Mouse (Mus musculus) hindbrain, embryonic 10.5 days (tissue): ENCODE results near the gene Tst. TPM values are rescaled to one million over a fixed set of nuclear protein-coding genes. Genes with fewer than 3 reads are reported as not detected.

Experiments
- DNase-seq: peaks from one replicate; pipeline ENCODE4 v3.0.0-alpha.2; 2017; ENCODE audit warnings: low spot score
- H3K27ac ChIP-seq: fragments of 300-500 bp; sonication (generic); 2 replicates; pipeline ENCODE4 v1.5.1; 2016; ENCODE audit warnings: mild to moderate bottlenecking, moderate library complexity
- H3K27me3 ChIP-seq: fragments of 300-500 bp; sonication (generic); 2 replicates; pipeline ENCODE4 v1.6.1; 2016; ENCODE audit warnings: mild to moderate bottlenecking; ENCODE audit not compliant: poor library complexity, insufficient read depth, severe bottlenecking
- H3K36me3 ChIP-seq: fragments of 300-500 bp; sonication (generic); 2 replicates; pipeline ENCODE4 v1.6.1; 2016; ENCODE audit warnings: mild to moderate bottlenecking, moderate library complexity
- H3K4me1 ChIP-seq: fragments of 300-500 bp; sonication (generic); replicated peaks from 2 replicates; pipeline ENCODE4 v1.6.1; 2016; ENCODE audit warnings: mild to moderate bottlenecking
- H3K4me3 ChIP-seq: fragments of 300-500 bp; sonication (generic); 2 replicates; pipeline ENCODE4 v1.5.1; 2016; ENCODE audit warnings: mild to moderate bottlenecking, moderate library complexity
- H3K9me3 ChIP-seq: fragments of 300-500 bp; sonication (generic); 2 replicates; pipeline ENCODE4 v1.6.1; 2016; ENCODE audit warnings: mild to moderate bottlenecking, moderate library complexity
- WGBS: fragments of 180-500 bp; shearing (Covaris S2); methylation state at CpG from one replicate; pipeline ENCODE4 v1.1.7; 2016; 5-methylcytosine and 5-hydroxymethylcytosine counted together
- polyA plus RNA-seq: library from polyadenylated mRNA; unstranded; fragments of >200 nt; fragmentation: Nextera tagmentation; extraction: Ambion mirVana; gene quantifications from 2 replicates; pipeline ENCODE4 v1.2.1, GENCODE M21; 2016

Gene Tst
- polyA plus RNA-seq, 1 experiment from 2014 or later = 7.7 TPM

GRCm38 (mm10) chr15:78402423-78402822 lies 3.3 kb downstream of the Tst start:
- Histone ChIP-seq H3K4me1 (peaks cover 52% of the 10 kb centered on the region), H3K4me3 (no peak overlapping the region), H3K27me3 (peaks cover 14% of the 10 kb centered on the region), H3K36me3 (no peaks in the 10 kb centered on the region), H3K27ac (no peak overlapping the region), H3K9me3 (no peaks in the 10 kb centered on the region)
- DNase-seq = no peak
- 82% methylated on average over 7 of the region's 7 CpGs for WGBS

DNA sequence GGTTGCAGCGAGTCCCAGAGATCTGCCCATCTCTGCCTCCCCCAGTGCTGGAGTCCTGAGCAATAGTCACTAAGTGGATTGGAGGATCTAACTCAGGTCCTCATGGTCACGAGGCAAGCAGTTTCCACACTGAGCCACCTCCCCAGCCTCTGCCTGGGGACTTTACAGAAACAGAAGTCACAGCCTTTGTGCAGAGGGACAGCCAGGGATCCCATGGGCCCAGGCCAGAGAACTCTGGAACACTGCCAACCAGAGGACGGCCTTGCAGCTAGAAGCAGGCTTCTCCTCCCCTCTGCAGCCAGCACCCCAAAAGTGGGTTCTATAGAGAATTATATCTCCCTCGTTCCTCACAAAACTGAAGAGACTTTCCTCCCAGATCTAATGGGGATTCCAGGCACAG lies 3.8 kb downstream of the Tst start:
- H3K27ac ChIP-seq = peak overlapping the region; percentile 59; the same call in 1 of the 2 replicates
- H3K9me3 ChIP-seq = no peaks in the 10 kb centered on the region
- no peak overlapping the region for H3K4me3 ChIP-seq
- H3K36me3 ChIP-seq = no peaks in the 10 kb centered on the region
- WGBS = 78% methylated on average over 4 of the region's 4 CpGs
- no peak for DNase-seq
- peaks cover 14% of the 10 kb centered on the region for H3K27me3 ChIP-seq
- H3K4me1 ChIP-seq = peaks cover 47% of the 10 kb centered on the region

- Histone ChIP-seq H3K27me3 (peaks cover 14% of the 10 kb centered on the region), H3K9me3 (no peaks in the 10 kb centered on the region), H3K36me3 (no peaks in the 10 kb centered on the region), H3K4me1 (peaks cover 42% of the 10 kb centered on the region), H3K27ac (no peak overlapping the region), H3K4me3 (no peak overlapping the region)
- WGBS = 82% methylated on average over 6 of the region's 6 CpGs
- DNase-seq = no peak
These were observed 4.4 kb downstream of the Tst start for GRCm38 (mm10) chr15:78401345-78401744.

DNA sequence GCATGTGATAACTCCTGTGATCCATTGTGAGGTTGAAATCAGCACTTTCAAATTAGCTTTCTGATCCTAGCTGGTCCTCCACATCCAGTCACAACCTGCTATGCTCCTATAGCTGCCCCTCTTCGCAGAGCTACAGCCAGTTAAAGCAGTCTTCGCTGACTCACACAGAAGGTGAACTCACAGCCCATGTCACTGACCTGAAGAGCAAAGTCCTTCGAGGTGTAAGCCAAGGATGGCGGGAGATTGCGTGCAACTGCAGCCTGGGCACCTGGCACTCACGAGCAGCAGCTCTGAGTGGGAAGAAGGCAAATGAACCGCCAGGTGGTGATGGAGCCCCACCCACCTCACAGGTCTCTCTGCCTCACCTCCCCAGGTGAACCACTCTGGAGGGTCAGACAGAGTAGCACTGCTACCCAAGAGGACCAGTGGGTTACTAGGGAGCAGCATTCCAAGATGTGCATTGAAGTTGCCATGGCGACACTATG lies 10.2 kb downstream of the Tst start, which contains the start of gene Tex33:
Tex33 (minus strand) TSS at position 435 of the 485 bp plus-strand sequence.
- 88% methylated on average over 8 of the region's 8 CpGs for WGBS
- DNase-seq = no peak
- Histone ChIP-seq H3K4me3 (no peak within 1 kb of the TSS), H3K36me3 (no peaks in the 10 kb centered on the region), H3K4me1 (peaks cover 7% of the 10 kb centered on the region; the same call in 1 of the 2 replicates), H3K9me3 (no peaks in the 10 kb centered on the region), H3K27ac (no peak within 1 kb of the TSS), H3K27me3 (peaks cover 4% of the 10 kb centered on the region; the same call in 1 of the 2 replicates)

GRCm38 (mm10) chr15:78390855-78391254 lies 14.9 kb downstream of the Tst start:
- 0 out of 2 replicates have a peak, but pooled peaks cover 4% of the 10 kb centered on the region for H3K27me3 ChIP-seq
- H3K27ac ChIP-seq = no peak overlapping the region
- H3K4me1 ChIP-seq = peaks cover 4% of the 10 kb centered on the region; the same call in 1 of the 2 replicates
- H3K36me3 ChIP-seq = no peaks in the 10 kb centered on the region
- no peak overlapping the region for H3K4me3 ChIP-seq
- DNase-seq = no peak
- no peaks in the 10 kb centered on the region for H3K9me3 ChIP-seq
- 88% methylated on average over 3 of the region's 3 CpGs for WGBS

DNA sequence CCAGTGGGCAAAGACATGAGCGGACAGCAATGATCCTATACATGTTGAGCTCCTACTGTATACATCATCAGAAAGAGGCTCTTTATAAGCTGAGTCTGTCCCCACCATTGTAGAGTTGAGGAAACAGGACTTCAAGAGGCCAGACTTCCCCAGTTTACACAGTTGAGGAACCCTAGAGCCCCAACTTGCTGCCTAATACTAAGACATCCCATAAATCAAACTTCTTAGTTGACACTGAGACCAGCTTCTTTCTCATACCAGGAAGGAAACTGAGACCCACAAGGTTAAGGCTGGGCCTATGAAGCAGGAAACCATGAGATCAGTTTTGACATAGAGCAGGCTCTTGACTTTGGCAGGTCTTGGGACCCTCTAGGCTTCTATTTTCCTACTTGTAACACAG lies 20.1 kb downstream of the Tst start:
- no peaks in the 10 kb centered on the region for H3K9me3 ChIP-seq
- 84% methylated on average over 1 of the region's 1 CpGs for WGBS
- DNase-seq = no peak

DNA sequence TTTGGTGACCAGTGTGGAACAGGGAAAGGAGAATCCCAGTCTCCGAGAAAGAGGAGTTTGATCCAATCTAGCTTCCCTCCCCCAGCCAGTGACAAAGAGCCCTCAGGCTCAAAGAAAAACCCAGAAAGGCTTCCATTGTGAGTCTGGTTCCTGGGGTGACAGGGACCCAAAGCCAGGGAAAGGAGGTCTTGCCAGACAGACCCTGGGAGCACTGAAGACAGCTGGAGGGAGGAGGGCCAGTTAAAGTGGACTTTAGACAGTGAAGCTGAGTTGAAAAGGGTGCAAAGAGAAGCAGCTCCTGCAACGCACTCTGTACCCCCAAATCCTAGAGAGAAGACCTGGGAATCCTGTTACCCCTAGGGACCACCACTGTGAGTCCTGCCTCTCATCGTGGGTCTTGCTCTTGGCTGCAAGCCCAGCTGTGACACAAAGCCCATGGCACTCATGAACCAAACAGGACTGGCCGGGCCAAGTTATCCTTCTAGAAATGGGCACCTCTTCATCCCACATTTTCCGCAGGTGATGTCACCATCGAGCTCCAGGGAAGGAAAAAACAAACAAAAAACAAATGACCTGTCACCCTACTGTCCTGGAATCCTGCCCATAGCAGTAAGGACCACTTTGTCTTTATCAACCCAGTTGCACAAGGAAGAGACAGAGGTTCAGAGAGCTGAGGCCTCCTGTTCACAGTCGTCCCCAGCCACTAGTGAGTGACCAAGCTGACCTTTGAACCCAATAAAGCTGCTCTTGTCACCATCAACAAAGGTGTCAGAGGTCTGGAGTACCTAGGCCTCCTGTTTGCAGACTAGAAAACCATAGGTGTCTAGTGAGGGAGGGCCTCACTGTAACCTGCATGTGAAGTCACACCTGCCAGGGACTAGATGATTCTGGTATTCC lies 21.2 kb downstream of the Tst start:
- H3K4me3 ChIP-seq = no peak overlapping the region
- 0 out of 2 replicates have a peak, but pooled peaks cover 9% of the 10 kb centered on the region for H3K4me1 ChIP-seq
- H3K27me3 ChIP-seq = 0 out of 2 replicates have a peak, but pooled peaks cover 4% of the 10 kb centered on the region
- DNase-seq = no peak
- WGBS = 79% methylated on average over 7 of the region's 7 CpGs
- no peaks in the 10 kb centered on the region for H3K9me3 ChIP-seq
- no peaks in the 10 kb centered on the region for H3K36me3 ChIP-seq
- H3K27ac ChIP-seq = peak overlapping the region; percentile 35; the same call in 1 of the 2 replicates

More for the DNA sequence above, 20.1 kb downstream of the Tst start:
- H3K27ac ChIP-seq = no peak overlapping the region
- H3K4me1 ChIP-seq = 0 out of 2 replicates have a peak, but pooled peaks cover 9% of the 10 kb centered on the region
- 0 out of 2 replicates have a peak, but pooled peaks cover 4% of the 10 kb centered on the region for H3K27me3 ChIP-seq
- H3K36me3 ChIP-seq = no peaks in the 10 kb centered on the region
- no peak overlapping the region for H3K4me3 ChIP-seq

DNA sequence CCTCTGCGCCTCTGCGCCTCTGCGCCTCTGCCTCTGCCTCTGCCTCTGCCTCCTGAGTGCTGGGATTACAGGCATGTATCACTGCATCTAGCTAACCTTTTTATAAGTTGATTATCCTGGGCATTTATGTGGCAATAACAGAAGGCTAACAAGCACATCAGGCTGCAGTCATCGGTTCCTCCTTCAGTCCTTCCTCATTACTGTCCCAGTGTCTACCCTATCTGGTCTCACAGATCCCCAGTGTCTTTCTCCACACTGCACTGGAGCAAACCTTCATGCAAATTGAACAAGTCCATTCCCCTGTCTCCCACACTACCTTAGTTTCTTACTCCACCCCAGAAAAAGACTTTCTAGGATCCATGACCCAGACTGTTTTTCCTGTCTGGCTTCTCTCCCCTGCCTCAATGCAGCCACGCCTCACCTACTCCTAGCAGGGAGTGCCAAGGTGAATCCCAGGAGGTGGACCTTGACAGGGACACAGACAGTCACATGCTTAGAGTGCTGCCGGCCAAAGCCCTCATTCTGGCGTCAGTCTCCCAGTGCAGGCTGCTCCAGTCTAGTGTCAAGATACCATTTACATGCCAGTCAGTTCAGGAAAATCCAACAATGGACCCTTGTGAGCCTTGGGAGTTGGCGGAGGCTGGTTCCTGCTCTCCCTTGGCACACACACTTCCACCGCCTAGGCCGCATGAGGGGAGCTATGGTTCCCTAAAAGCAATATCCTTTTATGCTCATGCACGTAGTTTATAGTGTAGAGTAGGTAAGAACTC lies 22.1 kb downstream of the Tst start:
- Histone ChIP-seq H3K4me3 (no peak overlapping the region), H3K27me3 (0 out of 2 replicates have a peak, but pooled peaks cover 4% of the 10 kb centered on the region), H3K36me3 (no peaks in the 10 kb centered on the region), H3K4me1 (0 out of 2 replicates have a peak, but pooled peaks cover 9% of the 10 kb centered on the region), H3K27ac (no peak overlapping the region), H3K9me3 (0 out of 2 replicates have a peak, but pooled peaks cover 3% of the 10 kb centered on the region)
- no peak for DNase-seq
- WGBS = 86% methylated on average over 11 of the region's 11 CpGs

DNA sequence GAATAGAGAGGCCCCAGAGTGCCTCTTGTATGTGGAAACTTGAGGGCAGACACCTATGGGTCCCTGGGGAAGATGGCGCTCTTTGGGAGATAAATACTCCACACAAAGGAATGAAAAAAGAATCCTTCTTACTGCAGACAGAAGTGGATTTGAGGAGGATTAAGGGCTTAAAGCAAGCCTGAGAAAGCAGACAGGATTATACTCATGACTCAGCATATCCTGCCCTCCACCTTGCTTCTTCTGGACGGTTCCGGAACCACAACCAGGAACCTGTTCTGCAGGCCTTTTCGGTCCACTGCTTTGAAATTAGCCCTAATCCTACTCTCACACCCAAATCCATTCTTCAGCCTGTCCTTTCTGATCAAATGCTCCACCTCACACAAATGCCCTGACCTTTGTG lies 23.6 kb downstream of the Tst start:
- H3K4me1 ChIP-seq = 0 out of 2 replicates have a peak, but pooled peaks cover 9% of the 10 kb centered on the region
- H3K27ac ChIP-seq = no peak overlapping the region
- WGBS = 93% methylated on average over 4 of the region's 4 CpGs
- no peak for DNase-seq
- no peaks in the 10 kb centered on the region for H3K36me3 ChIP-seq
- H3K27me3 ChIP-seq = 0 out of 2 replicates have a peak, but pooled peaks cover 4% of the 10 kb centered on the region
- H3K4me3 ChIP-seq = no peak overlapping the region
- 0 out of 2 replicates have a peak, but pooled peaks cover 3% of the 10 kb centered on the region for H3K9me3 ChIP-seq

- WGBS = 79% methylated on average over 4 of the region's 4 CpGs
- no peaks in the 10 kb centered on the region for H3K36me3 ChIP-seq
- 0 out of 2 replicates have a peak, but pooled peaks cover 9% of the 10 kb centered on the region for H3K4me1 ChIP-seq
- DNase-seq = no peak
- H3K27me3 ChIP-seq = no peaks in the 10 kb centered on the region
- H3K4me3 ChIP-seq = no peak overlapping the region
- H3K27ac ChIP-seq = no peak overlapping the region
- 0 out of 2 replicates have a peak, but pooled peaks cover 3% of the 10 kb centered on the region for H3K9me3 ChIP-seq
These were observed 25.0 kb downstream of the Tst start for GRCm38 (mm10) chr15:78380741-78381140.

DNA sequence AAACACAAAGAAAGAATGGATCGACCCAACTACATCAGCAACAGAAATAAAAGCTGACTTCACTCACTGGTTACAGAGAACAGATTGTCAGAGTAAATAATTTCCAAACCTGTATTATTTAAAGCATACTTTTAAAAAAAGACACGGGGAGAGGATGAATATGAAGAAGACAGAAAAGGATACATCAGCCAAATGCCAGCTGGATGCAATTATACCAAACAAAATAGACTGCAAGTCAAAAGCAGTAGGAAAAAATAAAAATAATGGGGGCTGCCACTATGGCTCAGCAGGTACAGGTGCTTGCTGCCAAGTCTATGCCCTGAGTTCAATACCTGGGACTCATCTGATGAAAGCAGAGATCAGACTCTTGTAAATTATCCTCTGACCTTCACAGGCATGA lies 25.5 kb downstream of the Tst start:
- Histone ChIP-seq H3K36me3 (no peaks in the 10 kb centered on the region), H3K9me3 (0 out of 2 replicates have a peak, but pooled peaks cover 3% of the 10 kb centered on the region), H3K27me3 (no peaks in the 10 kb centered on the region), H3K4me3 (no peak overlapping the region), H3K27ac (no peak overlapping the region), H3K4me1 (0 out of 2 replicates have a peak, but pooled peaks cover 9% of the 10 kb centered on the region)
- WGBS = 86% methylated on average over 2 of the region's 2 CpGs
- DNase-seq = no peak

GRCm38 (mm10) chr15:78378556-78378955 lies 27.2 kb downstream of the Tst start:
- H3K27me3 ChIP-seq = no peaks in the 10 kb centered on the region
- H3K4me3 ChIP-seq = no peak overlapping the region
- H3K36me3 ChIP-seq = no peaks in the 10 kb centered on the region
- H3K27ac ChIP-seq = no peak overlapping the region
- no peaks in the 10 kb centered on the region for H3K4me1 ChIP-seq
- no peak for DNase-seq
- 0 out of 2 replicates have a peak, but pooled peaks cover 3% of the 10 kb centered on the region for H3K9me3 ChIP-seq
- WGBS = 81% methylated on average over 10 of the region's 10 CpGs
